Mouse (Mus musculus) heart, adult 11 months (tissue): ENCODE data around the gene Zfp981.
"Not testable (repeated sequence)": the region's sequence is repeated elsewhere in the genome, so short reads cannot be mapped to it uniquely, and the experiment has no call there.

Source experiments
- DNase-seq: peaks from one replicate; pipeline ENCODE4 v3.0.0; 2022

Zfp981 gene

GRCm38 (mm10) chr4:146486753-146487152, 15.1 kb upstream of the Zfp981 start:
- DNase-seq, result peak; percentile 90

GRCm38 (mm10) chr4:146489196-146489595, 12.6 kb upstream of the Zfp981 start:
- not testable (repeated sequence) for DNase-seq

- not testable (repeated sequence) for DNase-seq
Observed at GRCm38 (mm10) chr4:146491993-146492392, 9.8 kb upstream of the Zfp981 start.

GRCm38 (mm10) chr4:146492439-146492838, 9.4 kb upstream of the Zfp981 start:
- no peak for DNase-seq

- DNase-seq, result no peak
Observed at GRCm38 (mm10) chr4:146492851-146493250, 9.0 kb upstream of the Zfp981 start.

- DNase-seq, result not testable (repeated sequence)
Observed at GRCm38 (mm10) chr4:146493319-146493907, 8.4 kb upstream of the Zfp981 start.

- DNase-seq, result no peak
Observed at GRCm38 (mm10) chr4:146494980-146495379, 6.8 kb upstream of the Zfp981 start.

GRCm38 (mm10) chr4:146497695-146498275, 4.0 kb upstream of the Zfp981 start:
- DNase-seq, result not testable (repeated sequence)

- DNase-seq, result peak; percentile 93
Observed at GRCm38 (mm10) chr4:146509029-146509428, 7.2 kb downstream of the Zfp981 start.

GRCm38 (mm10) chr4:146511871-146512270, 10.0 kb downstream of the Zfp981 start:
- not testable (repeated sequence) for DNase-seq

- no peak for DNase-seq
Observed at GRCm38 (mm10) chr4:146516474-146516873, 14.6 kb downstream of the Zfp981 start.

GRCm38 (mm10) chr4:146517150-146517549, 15.3 kb downstream of the Zfp981 start:
- not testable (repeated sequence) for DNase-seq

- no peak for DNase-seq
Observed at GRCm38 (mm10) chr4:146520723-146521122, 18.9 kb downstream of the Zfp981 start.

GRCm38 (mm10) chr4:146534574-146534973, 32.7 kb downstream of the Zfp981 start:
- no peak for DNase-seq

GRCm38 (mm10) chr4:146535883-146536282, 34.1 kb downstream of the Zfp981 start:
- DNase-seq, result no peak

- DNase-seq, result not testable (repeated sequence)
Observed at GRCm38 (mm10) chr4:146579905-146580873, 78.4 kb downstream of the Zfp981 start.
